Mouse (Mus musculus) embryonic facial prominence, embryonic 13.5 days (tissue): ENCODE results near the gene Pde4a. TPM values are rescaled to one million over a fixed set of nuclear protein-coding genes. Genes with fewer than 3 reads are reported as not detected.

Experiments used
- ATAC-seq: fragments of 200-750 bp; cut with Nextera tagmentation; 2 replicates; pipeline ENCODE4 v1.8.0; 2017; ENCODE audit warnings: low read depth; ENCODE audit not compliant: insufficient number of reproducible peaks, insufficient read depth, low FRiP score, low TSS enrichment
- H3K27ac ChIP-seq: fragments of 300-500 bp; sonication (generic); 2 replicates; pipeline ENCODE4 v1.5.1; 2015; ENCODE audit warnings: moderate library complexity, mild to moderate bottlenecking, inconsistent platforms
- H3K27me3 ChIP-seq: fragments of 300-500 bp; sonication (generic); 2 replicates; pipeline ENCODE4 v1.6.1; 2015; ENCODE audit warnings: mild to moderate bottlenecking, inconsistent platforms
- H3K36me3 ChIP-seq: fragments of 300-500 bp; sonication (generic); 2 replicates; pipeline ENCODE4 v1.6.1; 2015; ENCODE audit warnings: mild to moderate bottlenecking, inconsistent platforms
- H3K4me1 ChIP-seq: fragments of 300-500 bp; sonication (generic); 2 replicates; pipeline ENCODE4 v1.6.1; 2015; ENCODE audit warnings: inconsistent platforms
- H3K4me2 ChIP-seq: fragments of 300-500 bp; sonication (generic); 2 replicates; pipeline ENCODE4 v1.6.1; 2015; ENCODE audit warnings: moderate library complexity, mild to moderate bottlenecking, inconsistent platforms
- H3K4me3 ChIP-seq: fragments of 300-500 bp; sonication (generic); 2 replicates; pipeline ENCODE4 v1.5.1; 2015; ENCODE audit warnings: mild to moderate bottlenecking, inconsistent platforms
- H3K9ac ChIP-seq: fragments of 300-500 bp; sonication (generic); 2 replicates; pipeline ENCODE4 v1.6.1; 2015; ENCODE audit warnings: mild to moderate bottlenecking, inconsistent platforms
- H3K9me3 ChIP-seq: fragments of 300-500 bp; sonication (generic); 2 replicates; pipeline ENCODE4 v1.6.1; 2016; ENCODE audit warnings: inconsistent platforms
- WGBS: fragments of 180-500 bp; shearing (Covaris S2); methylation state at CpG from one replicate; pipeline ENCODE4 v1.1.7; 2015; ENCODE audit warnings: mixed read lengths; 5-methylcytosine and 5-hydroxymethylcytosine counted together
- polyA plus RNA-seq: library from polyadenylated mRNA; unstranded; fragments of >200 nt; fragmentation: Nextera tagmentation; extraction: Ambion mirVana; gene quantifications from 2 replicates; pipeline ENCODE4 v1.2.1, GENCODE M21; 2015

Gene Pde4a
- polyA plus RNA-seq, 1 experiment from 2014 or later, result 4.9 TPM

GRCm38 (mm10) chr9:21224576-21225414 lies 59.3 kb downstream of the Pde4a start:
- Histone ChIP-seq H3K4me3 (peak overlapping the region; percentile 32), H3K27me3 (0 out of 2 replicates have a peak, but pooled peaks cover 6% of the 10 kb centered on the region), H3K4me1 (peaks cover 18% of the 10 kb centered on the region), H3K4me2 (peak overlapping the region; percentile 56), H3K9me3 (no peaks in the 10 kb centered on the region), H3K36me3 (peaks cover 12% of the 10 kb centered on the region), H3K27ac (no peak overlapping the region), H3K9ac (peak overlapping the region; percentile 59; the same call in 1 of the 2 replicates)
- WGBS, result 23% methylated on average over 26 of the region's 26 CpGs
- ATAC-seq, result no peak

DNA sequence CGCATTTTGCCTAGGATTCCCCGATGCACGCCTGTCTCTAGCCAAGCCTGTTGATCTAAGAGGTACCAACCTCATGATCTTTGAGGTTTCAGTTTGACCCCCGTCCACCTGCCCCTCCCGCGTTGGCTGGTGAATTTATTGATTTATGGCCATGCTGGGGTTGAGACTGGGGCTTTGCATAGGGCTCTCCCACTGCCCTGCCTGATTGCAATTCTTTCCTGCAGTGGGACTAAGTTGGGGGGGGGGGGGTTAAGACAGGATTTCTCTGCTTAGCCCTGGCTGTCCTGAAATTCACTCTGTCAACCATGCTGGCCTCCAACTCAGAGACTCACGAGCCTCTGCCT lies 59.9 kb downstream of the Pde4a start:
- Histone ChIP-seq H3K4me1 (peaks cover 18% of the 10 kb centered on the region), H3K9ac (0 out of 2 replicates have a peak overlapping the region, but pooled peaks have one; percentile 59), H3K27ac (no peak overlapping the region), H3K27me3 (0 out of 2 replicates have a peak, but pooled peaks cover 6% of the 10 kb centered on the region), H3K4me2 (peak overlapping the region; percentile 56), H3K9me3 (no peaks in the 10 kb centered on the region), H3K36me3 (peaks cover 18% of the 10 kb centered on the region), H3K4me3 (peak overlapping the region; percentile 32)
- WGBS, result 25% methylated on average over 7 of the region's 7 CpGs
- ATAC-seq, result no peak

DNA sequence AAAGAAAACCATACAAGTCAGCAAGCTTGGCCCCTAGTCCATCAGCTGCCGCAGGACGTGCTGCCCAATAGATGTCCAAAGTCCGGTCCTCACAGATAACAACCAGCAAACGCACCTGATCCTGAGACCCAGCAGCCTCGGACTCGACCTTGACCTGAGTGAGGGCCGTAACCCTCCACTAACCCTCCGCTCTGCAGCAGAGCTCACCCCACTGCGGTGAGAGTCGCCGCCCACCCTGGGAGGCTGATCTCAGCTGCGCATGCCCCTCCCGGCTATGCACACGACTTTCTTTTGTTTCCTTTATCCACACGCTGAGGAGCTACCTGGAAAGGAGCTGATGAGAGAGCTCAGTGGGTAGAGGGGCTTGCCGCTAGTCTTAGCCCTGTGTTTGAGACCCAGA lies 61.8 kb downstream of the Pde4a start:
- H3K27me3 ChIP-seq, result 0 out of 2 replicates have a peak, but pooled peaks cover 6% of the 10 kb centered on the region
- 13% methylated on average over 16 of the region's 16 CpGs for WGBS
- H3K9me3 ChIP-seq, result no peaks in the 10 kb centered on the region
- H3K9ac ChIP-seq, result peak overlapping the region; percentile 59
- H3K27ac ChIP-seq, result peak overlapping the region; percentile 68; the same call in 1 of the 2 replicates
- peak; percentile 27; the same call in 1 of the 2 replicates for ATAC-seq
- peak overlapping the region; percentile 34 for H3K4me3 ChIP-seq
- H3K4me1 ChIP-seq, result peaks cover 10% of the 10 kb centered on the region
- H3K36me3 ChIP-seq, result peaks cover 32% of the 10 kb centered on the region
- H3K4me2 ChIP-seq, result peak overlapping the region; percentile 59

DNA sequence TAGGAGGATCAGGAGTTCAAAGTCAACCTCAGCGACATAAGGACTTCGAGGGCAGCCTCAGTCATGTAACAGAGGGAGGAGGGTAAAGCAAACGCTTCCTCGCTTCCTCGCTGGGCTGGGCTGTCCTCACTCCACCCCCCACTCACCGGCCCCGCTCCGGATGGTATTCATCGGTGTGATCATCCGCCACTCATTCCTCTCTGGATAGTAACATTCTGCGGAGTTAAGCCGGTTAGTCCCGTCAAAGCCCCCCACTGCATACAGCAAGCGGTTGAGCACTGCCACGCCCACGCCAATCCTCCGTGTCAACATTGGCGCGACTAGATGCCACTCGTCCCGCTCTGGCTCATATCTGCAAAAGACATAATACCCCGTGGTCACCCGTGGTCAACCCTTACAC lies 66.0 kb downstream of the Pde4a start:
- 51% methylated on average over 23 of the region's 23 CpGs for WGBS
- H3K4me1 ChIP-seq, result peaks cover 10% of the 10 kb centered on the region
- H3K9ac ChIP-seq, result no peak overlapping the region
- H3K27me3 ChIP-seq, result no peaks in the 10 kb centered on the region
- H3K27ac ChIP-seq, result no peak overlapping the region
- no peak overlapping the region for H3K4me3 ChIP-seq
- no peaks in the 10 kb centered on the region for H3K9me3 ChIP-seq
- peaks cover 69% of the 10 kb centered on the region for H3K36me3 ChIP-seq
- ATAC-seq, result no peak
- H3K4me2 ChIP-seq, result no peak overlapping the region

DNA sequence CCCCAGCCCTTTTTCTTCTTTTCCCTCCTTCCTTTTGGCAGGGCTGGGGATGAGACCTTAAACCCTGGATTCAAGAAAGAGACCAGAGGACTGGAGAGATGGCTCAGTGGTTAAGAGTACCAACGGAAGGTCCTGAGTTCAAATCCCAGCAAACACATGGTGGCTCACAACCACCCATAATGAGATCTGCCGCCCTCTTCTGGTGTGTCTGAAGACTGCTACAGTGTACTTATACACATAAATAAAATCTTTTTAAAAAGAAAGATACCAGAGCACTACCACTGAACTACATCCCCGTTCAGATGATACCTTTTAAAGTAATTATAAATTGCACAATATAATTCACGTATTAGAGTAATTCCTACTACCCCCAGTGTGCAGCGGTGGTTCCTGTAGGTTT lies 67.4 kb downstream of the Pde4a start:
- 89% methylated on average over 5 of the region's 5 CpGs for WGBS

GRCm38 (mm10) chr9:21233366-21233765 lies 67.9 kb downstream of the Pde4a start:
- no peak overlapping the region for H3K4me3 ChIP-seq
- 91% methylated on average over 29 of the region's 29 CpGs for WGBS
- ATAC-seq, result no peak
- peaks cover 16% of the 10 kb centered on the region for H3K4me1 ChIP-seq
- H3K9me3 ChIP-seq, result no peaks in the 10 kb centered on the region
- no peak overlapping the region for H3K4me2 ChIP-seq
- H3K27me3 ChIP-seq, result no peaks in the 10 kb centered on the region
- H3K27ac ChIP-seq, result no peak overlapping the region
- H3K9ac ChIP-seq, result no peak overlapping the region
- peaks cover 74% of the 10 kb centered on the region for H3K36me3 ChIP-seq

More for the DNA sequence above, 67.4 kb downstream of the Pde4a start:
- Histone ChIP-seq H3K36me3 (peaks cover 74% of the 10 kb centered on the region), H3K4me1 (peaks cover 15% of the 10 kb centered on the region), H3K27ac (no peak overlapping the region), H3K4me2 (no peak overlapping the region), H3K9me3 (no peaks in the 10 kb centered on the region), H3K27me3 (no peaks in the 10 kb centered on the region), H3K4me3 (no peak overlapping the region), H3K9ac (no peak overlapping the region)
- no peak for ATAC-seq

- Histone ChIP-seq H3K27ac (no peak overlapping the region), H3K27me3 (no peaks in the 10 kb centered on the region), H3K4me1 (peaks cover 16% of the 10 kb centered on the region), H3K4me2 (no peak overlapping the region), H3K9ac (no peak overlapping the region), H3K36me3 (peaks cover 72% of the 10 kb centered on the region), H3K9me3 (no peaks in the 10 kb centered on the region), H3K4me3 (no peak overlapping the region)
- no peak for ATAC-seq
- WGBS, result 81% methylated on average over 28 of the region's 28 CpGs
These were observed 68.3 kb downstream of the Pde4a start for GRCm38 (mm10) chr9:21233805-21234204.

- Histone ChIP-seq H3K9me3 (no peaks in the 10 kb centered on the region), H3K36me3 (peaks cover 57% of the 10 kb centered on the region), H3K27me3 (0 out of 2 replicates have a peak, but pooled peaks cover 3% of the 10 kb centered on the region), H3K9ac (no peak overlapping the region), H3K4me3 (no peak overlapping the region), H3K27ac (no peak overlapping the region), H3K4me1 (peaks cover 23% of the 10 kb centered on the region), H3K4me2 (no peak overlapping the region)
- 87% methylated on average over 4 of the region's 4 CpGs for WGBS
- no peak for ATAC-seq
These were observed 69.8 kb downstream of the Pde4a start for GRCm38 (mm10) chr9:21235341-21235740.

- peaks cover 9% of the 10 kb centered on the region for H3K27me3 ChIP-seq
- peaks cover 27% of the 10 kb centered on the region for H3K4me1 ChIP-seq
- peak overlapping the region; percentile 99 for H3K9ac ChIP-seq
- peak overlapping the region; percentile 78 for H3K4me2 ChIP-seq
- 0 out of 2 replicates have a peak overlapping the region, but pooled peaks have one; percentile 91 for H3K27ac ChIP-seq
- peak overlapping the region; percentile 93 for H3K4me3 ChIP-seq
- WGBS, result 83% methylated on average over 25 of the region's 25 CpGs
- H3K36me3 ChIP-seq, result peaks cover 42% of the 10 kb centered on the region
- ATAC-seq, result no peak
- H3K9me3 ChIP-seq, result no peaks in the 10 kb centered on the region
These were observed 71.5 kb downstream of the Pde4a start for GRCm38 (mm10) chr9:21236991-21237367.

GRCm38 (mm10) chr9:21237368-21238003 lies 72.0 kb downstream of the Pde4a start:
- Histone ChIP-seq H3K4me3 (peak overlapping the region; percentile 93), H3K36me3 (peaks cover 40% of the 10 kb centered on the region), H3K4me2 (peak overlapping the region; percentile 78), H3K9me3 (no peaks in the 10 kb centered on the region), H3K27ac (peak overlapping the region; percentile 91), H3K9ac (peak overlapping the region; percentile 99), H3K27me3 (peaks cover 14% of the 10 kb centered on the region), H3K4me1 (peaks cover 27% of the 10 kb centered on the region)
- 0 out of 2 replicates have a peak, but pooled peaks have one; percentile 20 for ATAC-seq
- whole genome bisulfite sequencing, result 15% methylated on average over 19 of the region's 19 CpGs

- Histone ChIP-seq H3K27ac (peak overlapping the region; percentile 91), H3K9ac (peak overlapping the region; percentile 99), H3K4me1 (peaks cover 27% of the 10 kb centered on the region), H3K27me3 (peaks cover 21% of the 10 kb centered on the region), H3K9me3 (no peaks in the 10 kb centered on the region), H3K4me2 (peak overlapping the region; percentile 78), H3K36me3 (peaks cover 34% of the 10 kb centered on the region), H3K4me3 (peak overlapping the region; percentile 93)
- under 1% methylated on average over 31 of the region's 31 CpGs for WGBS
- no peak for ATAC-seq
These were observed 72.7 kb downstream of the Pde4a start for GRCm38 (mm10) chr9:21238004-21238732.
